Mouse (Mus musculus) brain, embryonic 14.5 days (tissue): ENCODE data around the gene Ercc6.

Experiments
- CTCF ChIP-seq: fragments of 200-500 bp; IDR thresholded peaks from 2 replicates; pipeline ENCODE4 v1.5.1; 2012; ENCODE audit warnings: inconsistent platforms, mild to moderate bottlenecking, moderate library complexity, borderline replicate concordance; ENCODE audit not compliant: insufficient read depth, insufficient read length; ENCODE audit errors: extremely low read depth
- POLR2A ChIP-seq: fragments of 200-500 bp; IDR thresholded peaks from 2 replicates; pipeline ENCODE4 v1.6.1; 2012; ENCODE audit warnings: mild to moderate bottlenecking, inconsistent platforms, borderline replicate concordance; ENCODE audit not compliant: poor library complexity, insufficient read depth, insufficient read length, severe bottlenecking; ENCODE audit errors: extremely low read depth

GRCm38 (mm10) chr14:32465506-32465870 lies 47.8 kb upstream of the Ercc6 start:
- TF ChIP-seq CTCF = no peak
- no peak for TF ChIP-seq POLR2A
